Mouse (Mus musculus): Measurements from ENCODE around the gene Pbx1.

- TF ChIP-seq CTCF (IDR thresholded peaks at IDR 0.05; ENCODE audit: insufficient read depth, low read length), result no peak
- TF ChIP-seq POLR2A (IDR thresholded peaks at IDR 0.05; ENCODE audit: borderline replicate concordance, extremely low read depth, low read depth, low read length), result no peak
These were observed 75.1 kb downstream of the Pbx1 start for GRCm38 (mm10) chr1:168356970-168357441.

All from lung, adult 2 months (tissue).